Mouse (Mus musculus): ENCODE data around the gene Sh2d2a. TPM values are rescaled to one million over a fixed set of nuclear protein-coding genes. Genes with fewer than 3 reads are reported as not detected.

The Sh2d2a gene
- total and polyA plus RNA-seq, 2 experiments from 2014 or later: not detected

DNA sequence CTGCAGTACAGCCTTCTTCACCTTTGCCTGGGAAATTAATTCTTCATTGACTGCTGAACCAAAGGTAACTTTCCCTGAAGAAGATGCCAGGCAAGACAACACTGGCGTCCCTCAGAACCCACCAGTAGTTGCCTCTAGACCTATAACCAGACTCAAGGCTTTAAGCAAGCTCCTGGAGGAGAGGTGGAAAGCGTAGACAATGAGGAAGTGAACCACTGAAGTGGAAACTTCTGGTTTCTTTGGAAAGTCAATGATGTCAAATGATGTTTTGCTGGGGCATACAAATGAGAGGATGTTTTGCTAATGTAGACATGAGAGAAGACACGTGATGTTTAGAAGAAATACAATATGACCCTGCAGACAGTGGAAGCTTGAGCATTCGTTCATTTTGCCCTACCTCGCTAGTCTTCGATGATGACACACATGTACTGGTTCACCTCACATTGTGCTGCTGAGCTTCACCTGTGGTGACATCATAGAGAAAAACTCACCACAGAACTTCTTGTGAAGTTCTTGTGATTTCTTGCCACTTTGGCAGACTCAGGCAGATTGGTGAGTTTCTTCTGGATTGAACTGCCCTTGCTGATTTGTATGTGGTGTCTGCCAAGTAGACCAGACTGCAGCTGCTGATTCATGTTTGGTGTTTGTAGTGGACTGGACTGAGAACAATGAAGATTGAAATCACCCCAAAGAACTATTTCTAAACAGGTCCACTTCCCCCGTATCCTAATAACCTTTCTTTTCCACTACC is 14.3 kb upstream of the Sh2d2a start:
- DNase-seq (ENCODE audit: low spot score) (no peak), ATAC-seq (no peak)
- Histone ChIP-seq H3K36me3 (ENCODE audit: insufficient read depth, low read length) (no peaks in the 10 kb centered on the region), H3K9ac (replicated peaks; ENCODE audit: low read length) (no peak overlapping the region), H3K4me1 (ENCODE audit: insufficient read depth, low read length) (no peaks in the 10 kb centered on the region), H3K4me3 (ENCODE audit: low read length) (no peak overlapping the region), H3K27ac (no peak overlapping the region), H3K4me2 (ENCODE audit: low read depth, low read length) (no peak overlapping the region), H3K9me3 (ENCODE audit: low read length) (no peaks in the 10 kb centered on the region), H3K27me3 (ENCODE audit: insufficient read depth, low read length) (no peaks in the 10 kb centered on the region)
- WGBS: 84% methylated on average over 7 of the region's 7 CpGs
- no peak for TF ChIP-seq CTCF (IDR thresholded peaks at IDR 0.05; ENCODE audit: low read depth)

DNA sequence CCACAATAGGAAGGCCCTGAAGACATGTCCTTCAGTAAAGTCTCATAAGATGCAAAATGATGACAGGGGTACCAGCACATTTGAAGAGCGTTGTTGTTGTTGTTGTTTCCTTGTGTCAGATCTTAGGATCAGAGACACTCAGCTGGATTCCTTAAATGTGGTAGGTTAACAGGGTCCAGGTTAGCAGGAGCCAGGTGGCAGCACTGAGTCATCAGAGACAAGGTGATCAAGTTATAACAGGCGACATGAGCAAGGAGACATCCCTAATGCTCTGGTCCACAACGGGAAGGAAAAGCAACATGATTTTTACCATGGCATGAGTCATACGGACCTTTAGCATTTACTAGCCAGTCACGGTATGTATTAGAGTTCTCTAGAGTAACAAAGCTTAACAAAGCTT is 13.1 kb upstream of the Sh2d2a start:
- no peak overlapping the region for H3K4me2 ChIP-seq (ENCODE audit: low read depth, low read length)
- no peak overlapping the region for H3K9ac ChIP-seq (replicated peaks; ENCODE audit: low read length)
- H3K36me3 ChIP-seq (ENCODE audit: insufficient read depth, low read length): no peaks in the 10 kb centered on the region
- H3K9me3 ChIP-seq (ENCODE audit: low read length): no peaks in the 10 kb centered on the region
- TF ChIP-seq CTCF (IDR thresholded peaks at IDR 0.05; ENCODE audit: low read depth): 0 out of 2 replicates have a peak, but pooled peaks have one; percentile 25
- H3K4me1 ChIP-seq (ENCODE audit: insufficient read depth, low read length): no peaks in the 10 kb centered on the region
- H3K27me3 ChIP-seq (ENCODE audit: insufficient read depth, low read length): no peaks in the 10 kb centered on the region
- 76% methylated on average over 5 of the region's 5 CpGs for WGBS
- H3K4me3 ChIP-seq (ENCODE audit: low read length): no peak overlapping the region
- DNase-seq (ENCODE audit: low spot score) (no peak), ATAC-seq (no peak)
- H3K27ac ChIP-seq: no peak overlapping the region

DNA sequence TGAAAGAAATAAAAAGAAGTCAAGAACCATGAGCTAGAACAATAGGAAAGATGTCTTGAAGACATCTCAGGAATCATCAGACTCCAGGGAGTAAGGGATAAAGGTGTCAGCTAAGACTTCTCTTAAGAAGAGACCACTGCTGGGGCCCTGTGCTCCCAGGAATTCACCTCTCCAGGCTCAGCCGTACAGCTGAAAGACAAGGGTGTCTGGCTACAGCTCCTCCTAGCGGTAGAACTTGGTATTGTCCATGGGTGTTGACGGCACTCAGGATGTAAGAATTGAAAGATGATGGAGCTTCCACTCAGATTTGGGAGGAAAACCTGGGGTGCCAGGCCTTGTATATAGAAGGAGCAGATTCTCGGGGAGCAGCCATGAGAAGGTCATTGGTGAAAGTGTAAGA is 7.9 kb upstream of the Sh2d2a start:
- ATAC-seq (no peak), DNase-seq (ENCODE audit: low spot score) (peak; percentile 77)
- Histone ChIP-seq H3K27me3 (ENCODE audit: insufficient read depth, low read length) (no peaks in the 10 kb centered on the region), H3K9me3 (ENCODE audit: low read length) (no peaks in the 10 kb centered on the region), H3K4me3 (ENCODE audit: low read length) (no peak overlapping the region), H3K9ac (replicated peaks; ENCODE audit: low read length) (no peak overlapping the region), H3K27ac (no peak overlapping the region), H3K36me3 (ENCODE audit: insufficient read depth, low read length) (no peaks in the 10 kb centered on the region), H3K4me1 (ENCODE audit: insufficient read depth, low read length) (no peaks in the 10 kb centered on the region), H3K4me2 (ENCODE audit: low read depth, low read length) (no peak overlapping the region)
- WGBS: 3% methylated on average over 4 of the region's 4 CpGs
- peak; percentile 93 for TF ChIP-seq CTCF (IDR thresholded peaks at IDR 0.05; ENCODE audit: low read depth)

DNA sequence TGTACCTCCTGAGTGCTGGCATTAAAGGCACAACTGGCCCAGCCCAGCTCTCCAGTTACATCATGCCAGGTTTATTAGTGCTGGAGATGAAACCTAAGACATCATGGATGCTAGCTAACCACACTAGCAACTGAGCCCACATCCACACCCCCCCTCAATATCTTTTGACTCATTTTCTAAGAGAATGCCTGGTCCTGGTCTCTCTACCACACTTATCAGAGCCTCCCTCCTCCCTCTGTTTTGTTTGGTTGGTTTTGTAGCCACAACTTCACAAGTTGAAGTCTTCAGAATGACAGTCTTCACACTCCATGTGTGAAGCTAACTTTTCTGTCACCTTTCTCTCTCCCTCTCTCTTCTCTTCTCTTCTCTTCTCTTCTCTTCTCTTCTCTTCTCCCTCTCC is 5.7 kb upstream of the Sh2d2a start:
- TF ChIP-seq CTCF (IDR thresholded peaks at IDR 0.05; ENCODE audit: low read depth): no peak
- ATAC-seq (no peak), DNase-seq (ENCODE audit: low spot score) (no peak)

GRCm38 (mm10) chr3:87844981-87845380 is 1.6 kb upstream of the Sh2d2a start:
- Histone ChIP-seq H3K9me3 (ENCODE audit: low read length) (no peaks in the 10 kb centered on the region), H3K4me2 (ENCODE audit: low read depth, low read length) (no peak overlapping the region), H3K4me1 (ENCODE audit: insufficient read depth, low read length) (no peaks in the 10 kb centered on the region), H3K27ac (no peak overlapping the region), H3K36me3 (ENCODE audit: insufficient read depth, low read length) (no peaks in the 10 kb centered on the region), H3K9ac (replicated peaks; ENCODE audit: low read length) (no peak overlapping the region), H3K4me3 (ENCODE audit: low read length) (no peak overlapping the region), H3K27me3 (ENCODE audit: insufficient read depth, low read length) (no peaks in the 10 kb centered on the region)
- DNase-seq (ENCODE audit: low spot score) (no peak), ATAC-seq (no peak)
- no peak for TF ChIP-seq CTCF (IDR thresholded peaks at IDR 0.05; ENCODE audit: low read depth)
- WGBS: 84% methylated on average over 4 of the region's 4 CpGs

More for the DNA sequence above, 5.7 kb upstream of the Sh2d2a start:
- Histone ChIP-seq H3K9ac (replicated peaks; ENCODE audit: low read length) (no peak overlapping the region), H3K4me3 (ENCODE audit: low read length) (no peak overlapping the region), H3K4me1 (ENCODE audit: insufficient read depth, low read length) (no peaks in the 10 kb centered on the region), H3K27ac (no peak overlapping the region), H3K27me3 (ENCODE audit: insufficient read depth, low read length) (no peaks in the 10 kb centered on the region), H3K9me3 (ENCODE audit: low read length) (no peaks in the 10 kb centered on the region), H3K36me3 (ENCODE audit: insufficient read depth, low read length) (no peaks in the 10 kb centered on the region), H3K4me2 (ENCODE audit: low read depth, low read length) (no peak overlapping the region)

GRCm38 (mm10) chr3:87846186-87846585 is 369 bp upstream of the Sh2d2a start:
- H3K36me3 ChIP-seq (ENCODE audit: insufficient read depth, low read length): no peaks in the 10 kb centered on the region
- no peaks in the 10 kb centered on the region for H3K27me3 ChIP-seq (ENCODE audit: insufficient read depth, low read length)
- H3K4me2 ChIP-seq (ENCODE audit: low read depth, low read length): no peak overlapping the region
- no peak for TF ChIP-seq CTCF (IDR thresholded peaks at IDR 0.05; ENCODE audit: low read depth)
- DNase-seq (ENCODE audit: low spot score): no peak
- ATAC-seq: no peak
- H3K4me3 ChIP-seq (ENCODE audit: low read length): no peak overlapping the region
- no peak overlapping the region for H3K27ac ChIP-seq
- H3K4me1 ChIP-seq (ENCODE audit: insufficient read depth, low read length): no peaks in the 10 kb centered on the region
- no peaks in the 10 kb centered on the region for H3K9me3 ChIP-seq (ENCODE audit: low read length)
- WGBS: 70% methylated on average over 4 of the region's 4 CpGs
- H3K9ac ChIP-seq (replicated peaks; ENCODE audit: low read length): no peak overlapping the region

DNA sequence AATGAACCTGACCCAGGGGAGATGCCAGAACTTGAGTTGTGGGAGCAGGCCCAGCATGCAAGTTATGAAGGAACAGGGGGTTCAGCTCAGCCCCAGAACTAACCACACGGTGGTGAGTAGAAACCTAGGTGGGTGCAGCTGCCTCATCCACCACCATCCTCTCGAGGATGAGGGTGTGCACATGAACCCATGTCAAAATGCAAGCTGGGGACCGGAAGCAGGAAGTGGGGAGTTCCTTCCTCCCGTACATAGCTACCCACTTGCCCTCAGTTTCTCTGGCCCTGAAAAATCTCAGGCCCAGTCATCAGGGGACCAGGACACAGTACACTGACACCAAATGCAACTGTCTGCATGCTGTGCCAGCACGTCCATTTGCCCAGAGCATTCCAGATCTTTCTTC is 1.1 kb downstream of the Sh2d2a start:
- WGBS: 79% methylated on average over 5 of the region's 5 CpGs
- H3K36me3 ChIP-seq (ENCODE audit: insufficient read depth, low read length): no peaks in the 10 kb centered on the region
- no peak overlapping the region for H3K4me2 ChIP-seq (ENCODE audit: low read depth, low read length)
- no peaks in the 10 kb centered on the region for H3K27me3 ChIP-seq (ENCODE audit: insufficient read depth, low read length)
- ATAC-seq (no peak), DNase-seq (ENCODE audit: low spot score) (no peak)
- no peak for TF ChIP-seq CTCF (IDR thresholded peaks at IDR 0.05; ENCODE audit: low read depth)
- no peaks in the 10 kb centered on the region for H3K4me1 ChIP-seq (ENCODE audit: insufficient read depth, low read length)
- no peak overlapping the region for H3K4me3 ChIP-seq (ENCODE audit: low read length)
- H3K27ac ChIP-seq: no peak overlapping the region
- H3K9ac ChIP-seq (replicated peaks; ENCODE audit: low read length): no peak overlapping the region
- no peaks in the 10 kb centered on the region for H3K9me3 ChIP-seq (ENCODE audit: low read length)
